Mouse (Mus musculus): ENCODE data around the gene Ssbp4.

Ssbp4 gene

GRCm38 (mm10) chr8:70608749-70609367, at the start of gene Ssbp4:
TSS of gene Ssbp4 (minus strand) at chr8:70608872.
- DNase-seq (ENCODE audit: low spot score in 2 of 2) = no peak

GRCm38 (mm10) chr8:70657739-70658138, 49.1 kb upstream of the Ssbp4 start:
- DNase-seq (ENCODE audit: low spot score in 2 of 2) = no peak

GRCm38 (mm10) chr8:70657214-70657613, 48.5 kb upstream of the Ssbp4 start:
- no peak for DNase-seq (ENCODE audit: low spot score in 2 of 2)

GRCm38 (mm10) chr8:70656193-70656790, 47.6 kb upstream of the Ssbp4 start:
- DNase-seq (ENCODE audit: low spot score in 2 of 2) = no peak

- DNase-seq (ENCODE audit: low spot score in 2 of 2) = no peak
Observed at GRCm38 (mm10) chr8:70655469-70655868, 46.8 kb upstream of the Ssbp4 start.

GRCm38 (mm10) chr8:70654121-70654520, 45.4 kb upstream of the Ssbp4 start:
- DNase-seq (ENCODE audit: low spot score in 2 of 2) = no peak

- peak; percentile 40 to 60 for DNase-seq (ENCODE audit: low spot score in 2 of 2)
Observed at GRCm38 (mm10) chr8:70653226-70653625, 44.6 kb upstream of the Ssbp4 start.

GRCm38 (mm10) chr8:70650351-70650750, 41.7 kb upstream of the Ssbp4 start:
- DNase-seq (ENCODE audit: low spot score in 2 of 2) = no peak

GRCm38 (mm10) chr8:70649324-70649723, 40.7 kb upstream of the Ssbp4 start:
- no peak for DNase-seq (ENCODE audit: low spot score in 2 of 2)

- DNase-seq (ENCODE audit: low spot score in 2 of 2) = no peak
Observed at GRCm38 (mm10) chr8:70648921-70649320, 40.2 kb upstream of the Ssbp4 start.

- no peak for DNase-seq (ENCODE audit: low spot score in 2 of 2)
Observed at GRCm38 (mm10) chr8:70648164-70648442, 39.4 kb upstream of the Ssbp4 start.

GRCm38 (mm10) chr8:70647343-70648163, 38.9 kb upstream of the Ssbp4 start:
- no peak for DNase-seq (ENCODE audit: low spot score in 2 of 2)

- no peak for DNase-seq (ENCODE audit: low spot score in 2 of 2)
Observed at GRCm38 (mm10) chr8:70646775-70647174, 38.1 kb upstream of the Ssbp4 start.

GRCm38 (mm10) chr8:70646369-70646768, 37.7 kb upstream of the Ssbp4 start:
- DNase-seq (ENCODE audit: low spot score in 2 of 2) = no peak

GRCm38 (mm10) chr8:70645501-70646224, 37.0 kb upstream of the Ssbp4 start:
- no peak for DNase-seq (ENCODE audit: low spot score in 2 of 2)

- peak in 1 of 2 experiments; percentile 47 for DNase-seq (ENCODE audit: low spot score in 2 of 2)
Observed at GRCm38 (mm10) chr8:70644065-70644464, 35.4 kb upstream of the Ssbp4 start.

GRCm38 (mm10) chr8:70643019-70643418, 34.3 kb upstream of the Ssbp4 start:
- no peak for DNase-seq (ENCODE audit: low spot score in 2 of 2)

GRCm38 (mm10) chr8:70638752-70639151, 30.1 kb upstream of the Ssbp4 start:
- DNase-seq (ENCODE audit: low spot score in 2 of 2) = no peak

GRCm38 (mm10) chr8:70636838-70637237, 28.2 kb upstream of the Ssbp4 start:
- no peak for DNase-seq (ENCODE audit: low spot score in 2 of 2)

GRCm38 (mm10) chr8:70635527-70635926, 26.9 kb upstream of the Ssbp4 start:
- DNase-seq (ENCODE audit: low spot score in 2 of 2) = no peak

- DNase-seq (ENCODE audit: low spot score in 2 of 2) = no peak
Observed at GRCm38 (mm10) chr8:70634066-70634465, 25.4 kb upstream of the Ssbp4 start.

- DNase-seq (ENCODE audit: low spot score in 2 of 2) = no peak
Observed at GRCm38 (mm10) chr8:70632346-70632892, 23.7 kb upstream of the Ssbp4 start, which contains the start of gene Gdf15. TSS of gene Gdf15 (minus strand) at chr8:70632456.
